Mouse (Mus musculus) c-Kit-positive CD71-positive TER-119-negative erythroid progenitor cells, embryonic 14.5 days (primary cell): ENCODE results near the gene Etv6.

Experiments
- DNase-seq: peaks from one replicate; pipeline ENCODE4 v3.0.0-alpha.2; 2013; ENCODE audit warnings: low read depth

Gene Etv6

GRCm38 (mm10) chr6:134210675-134211457 is 175.4 kb downstream of the Etv6 start:
- DNase-seq, result no peak

GRCm38 (mm10) chr6:134211458-134211776 is 175.9 kb downstream of the Etv6 start:
- no peak for DNase-seq

GRCm38 (mm10) chr6:134217747-134218146 is 182.2 kb downstream of the Etv6 start:
- DNase-seq, result no peak

GRCm38 (mm10) chr6:134218441-134218840 is 182.9 kb downstream of the Etv6 start:
- DNase-seq, result no peak

- DNase-seq, result no peak
Measured at GRCm38 (mm10) chr6:134219358-134219757, 183.9 kb downstream of the Etv6 start.

- DNase-seq, result no peak
Measured at GRCm38 (mm10) chr6:134220209-134220777, 184.8 kb downstream of the Etv6 start.

GRCm38 (mm10) chr6:134222248-134222929 is 186.9 kb downstream of the Etv6 start:
- DNase-seq, result no peak

- DNase-seq, result no peak
Measured at GRCm38 (mm10) chr6:134225564-134225963, 190.1 kb downstream of the Etv6 start.

GRCm38 (mm10) chr6:134226349-134227169 is 191.1 kb downstream of the Etv6 start:
- DNase-seq, result no peak

GRCm38 (mm10) chr6:134236311-134236710 is 200.8 kb downstream of the Etv6 start:
- no peak for DNase-seq

- DNase-seq, result no peak
Measured at GRCm38 (mm10) chr6:134238455-134238854, 203.0 kb downstream of the Etv6 start.

- DNase-seq, result peak; percentile 13
Measured at GRCm38 (mm10) chr6:134240988-134241387, 205.5 kb downstream of the Etv6 start.

GRCm38 (mm10) chr6:134243119-134243518 is 207.6 kb downstream of the Etv6 start:
- DNase-seq, result no peak

GRCm38 (mm10) chr6:134243546-134243945 is 208.0 kb downstream of the Etv6 start:
- DNase-seq, result no peak

- DNase-seq, result no peak
Measured at GRCm38 (mm10) chr6:134244071-134244470, 208.6 kb downstream of the Etv6 start.

GRCm38 (mm10) chr6:134246109-134246508 is 210.6 kb downstream of the Etv6 start:
- no peak for DNase-seq

GRCm38 (mm10) chr6:134247324-134247723 is 211.8 kb downstream of the Etv6 start:
- DNase-seq, result no peak

- no peak for DNase-seq
Measured at GRCm38 (mm10) chr6:134248720-134249119, 213.2 kb downstream of the Etv6 start.

GRCm38 (mm10) chr6:134250764-134251163 is 215.3 kb downstream of the Etv6 start:
- no peak for DNase-seq

- DNase-seq, result no peak
Measured at GRCm38 (mm10) chr6:134251364-134251763, 215.9 kb downstream of the Etv6 start.

- no peak for DNase-seq
Measured at GRCm38 (mm10) chr6:134252081-134252755, 216.7 kb downstream of the Etv6 start.

GRCm38 (mm10) chr6:134256369-134256768 is 220.9 kb downstream of the Etv6 start:
- no peak for DNase-seq
